Mouse (Mus musculus): ENCODE data around the gene Clcn3.

The Clcn3 gene

DNA sequence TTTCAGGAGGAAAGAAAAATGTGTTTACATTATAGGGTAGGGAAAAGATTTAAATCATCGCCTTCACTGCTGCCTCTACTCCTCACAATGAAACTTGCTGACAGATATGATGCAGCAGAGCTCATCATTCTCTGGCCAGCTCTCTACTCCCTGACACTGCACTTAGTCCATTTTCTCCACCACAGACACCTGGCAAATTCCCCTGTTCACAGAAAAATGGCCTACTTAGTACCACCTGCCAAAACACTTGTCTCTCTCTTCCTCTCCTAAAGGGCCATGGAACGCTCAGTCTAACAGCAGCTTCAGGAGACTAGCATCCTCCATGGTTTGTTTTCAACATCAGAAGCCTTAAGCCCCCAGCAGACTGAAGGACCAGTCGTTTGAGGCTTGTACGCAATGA lies 31.8 kb downstream of the Clcn3 start:
- DNase-seq: no peak

- DNase-seq: no peak
These were observed 33.2 kb downstream of the Clcn3 start for GRCm38 (mm10) chr8:60949859-60950258.

GRCm38 (mm10) chr8:60947503-60947902 lies 35.6 kb downstream of the Clcn3 start:
- DNase-seq: no peak

- DNase-seq: peak; percentile 23 to 27
These were observed 40.2 kb downstream of the Clcn3 start for GRCm38 (mm10) chr8:60942867-60943266.

DNA sequence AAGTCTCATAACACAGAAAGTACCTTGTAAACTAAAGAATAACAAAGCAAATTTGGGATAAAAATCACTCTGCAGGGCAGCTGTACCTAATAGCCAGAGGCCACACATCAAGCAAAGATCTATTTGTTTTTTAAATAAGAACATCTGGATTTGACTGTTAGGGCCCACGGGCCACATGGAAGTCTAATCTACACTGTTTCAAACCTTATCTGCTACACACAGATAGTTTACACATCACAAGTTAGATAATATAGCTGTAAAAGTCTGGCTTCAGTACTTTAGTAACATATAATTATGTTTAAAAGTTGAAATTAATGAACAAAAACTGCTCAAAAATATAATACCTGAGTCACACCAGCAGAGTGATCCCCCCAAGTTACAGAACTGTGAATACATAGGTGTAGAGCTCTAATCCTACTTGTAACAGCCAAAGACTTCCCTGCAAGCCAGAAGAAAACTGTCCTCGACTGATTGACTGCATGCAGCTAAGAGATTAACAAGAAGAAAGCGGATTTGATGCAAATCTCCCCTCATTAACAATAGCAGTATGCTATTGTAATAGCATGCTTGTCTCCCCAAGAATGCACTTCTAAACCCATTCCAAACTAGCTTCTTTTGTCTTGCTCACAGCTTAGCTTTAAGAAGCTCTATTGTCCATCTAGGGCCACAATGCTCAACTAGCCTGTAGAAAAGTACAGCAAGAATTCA lies 44.2 kb downstream of the Clcn3 start:
- DNase-seq: no peak

- DNase-seq: peak in 1 of 2 experiments; percentile 9
These were observed 49.5 kb downstream of the Clcn3 start for GRCm38 (mm10) chr8:60933617-60934016.

GRCm38 (mm10) chr8:60920176-60920575 lies 62.9 kb downstream of the Clcn3 start:
- DNase-seq: no peak

- DNase-seq: no peak
These were observed 64.0 kb downstream of the Clcn3 start for GRCm38 (mm10) chr8:60919069-60919468.

- DNase-seq: no peak
These were observed 70.5 kb downstream of the Clcn3 start for GRCm38 (mm10) chr8:60912554-60912953.

GRCm38 (mm10) chr8:60912081-60912480 lies 71.0 kb downstream of the Clcn3 start:
- no peak for DNase-seq

DNA sequence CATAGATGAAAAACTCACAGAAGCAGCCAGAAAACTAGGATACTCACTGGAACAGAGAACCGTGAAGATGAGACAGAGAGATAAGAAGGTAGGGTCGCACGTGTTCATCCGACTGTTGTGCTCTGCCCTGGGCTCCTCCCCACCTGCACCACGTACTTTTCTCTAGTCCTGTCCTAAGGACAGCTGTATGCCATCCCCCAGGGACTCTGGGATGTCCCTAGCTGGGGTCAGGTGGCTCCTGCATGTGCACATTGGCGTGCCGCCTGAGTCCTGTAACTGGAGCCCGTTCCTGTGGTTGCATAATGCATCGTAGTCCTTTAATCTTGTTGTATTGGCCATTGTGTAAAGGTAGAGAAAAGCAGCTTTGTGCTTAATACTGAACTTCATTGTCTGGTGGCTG lies 83.0 kb downstream of the Clcn3 start:
- no peak for DNase-seq

GRCm38 (mm10) chr8:60895878-60896277 lies 87.2 kb downstream of the Clcn3 start:
- DNase-seq: no peak

GRCm38 (mm10) chr8:60891757-60892156 lies 91.3 kb downstream of the Clcn3 start:
- DNase-seq: no peak

DNA sequence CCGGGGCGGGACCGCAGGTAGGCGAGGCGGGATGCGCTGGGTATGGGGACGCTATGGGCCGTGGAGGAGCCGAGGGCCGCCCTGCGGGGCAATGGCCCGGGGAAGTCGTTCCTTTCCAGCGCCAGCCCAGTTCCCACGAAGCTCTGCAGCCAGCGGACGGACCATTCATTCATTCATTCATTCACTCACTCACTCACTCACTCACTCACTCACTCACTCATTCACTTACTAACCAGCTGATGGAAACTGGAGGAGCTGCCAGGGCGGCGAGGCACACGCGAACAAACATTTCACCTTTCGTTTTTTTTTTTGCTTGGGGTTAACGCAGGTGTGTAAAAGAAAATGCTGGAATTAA lies 92.6 kb downstream of the Clcn3 start:
- DNase-seq: no peak

DNA sequence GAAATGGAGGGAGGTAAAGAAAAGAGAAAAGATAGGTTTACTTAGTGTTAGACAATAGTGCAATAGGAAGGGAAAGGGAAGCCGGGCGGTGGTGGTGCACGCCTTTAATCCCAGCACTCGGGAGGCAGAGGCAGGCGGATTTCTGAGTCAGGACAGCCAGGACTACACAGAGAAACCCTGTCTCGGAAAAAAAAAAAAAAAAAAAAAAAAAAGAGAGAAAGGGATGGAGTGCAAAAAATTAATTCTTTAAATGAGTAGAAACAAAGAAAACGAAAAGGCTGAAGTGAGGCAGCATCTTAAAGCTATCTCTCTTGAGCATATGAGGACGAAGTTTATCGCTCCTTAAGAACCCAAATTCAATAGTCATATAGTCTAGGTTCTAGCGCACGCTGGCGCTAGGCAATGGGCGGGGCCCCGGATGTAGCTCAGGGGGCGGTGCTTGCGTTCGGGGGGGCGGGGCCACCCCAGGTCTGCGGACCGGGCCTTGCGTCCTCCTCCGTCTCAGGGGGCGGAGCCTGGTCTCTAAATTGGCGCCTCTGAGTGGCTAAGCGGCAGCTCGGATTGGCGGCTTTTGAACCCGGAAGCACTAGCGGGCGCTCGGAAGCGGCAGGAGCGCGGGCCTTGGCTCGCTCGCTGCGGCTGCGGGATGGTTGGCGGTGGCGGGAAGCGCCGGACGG lies 93.1 kb downstream of the Clcn3 start, which contains the start of gene Hpf1:
Hpf1 (plus strand) TSS at position 576 of the 677 bp plus-strand sequence.
- DNase-seq: peak; percentile 92 to 94

GRCm38 (mm10) chr8:60889131-60889842 lies 93.8 kb downstream of the Clcn3 start:
- DNase-seq: no peak

GRCm38 (mm10) chr8:60886736-60887135 lies 96.4 kb downstream of the Clcn3 start:
- no peak for DNase-seq

DNA sequence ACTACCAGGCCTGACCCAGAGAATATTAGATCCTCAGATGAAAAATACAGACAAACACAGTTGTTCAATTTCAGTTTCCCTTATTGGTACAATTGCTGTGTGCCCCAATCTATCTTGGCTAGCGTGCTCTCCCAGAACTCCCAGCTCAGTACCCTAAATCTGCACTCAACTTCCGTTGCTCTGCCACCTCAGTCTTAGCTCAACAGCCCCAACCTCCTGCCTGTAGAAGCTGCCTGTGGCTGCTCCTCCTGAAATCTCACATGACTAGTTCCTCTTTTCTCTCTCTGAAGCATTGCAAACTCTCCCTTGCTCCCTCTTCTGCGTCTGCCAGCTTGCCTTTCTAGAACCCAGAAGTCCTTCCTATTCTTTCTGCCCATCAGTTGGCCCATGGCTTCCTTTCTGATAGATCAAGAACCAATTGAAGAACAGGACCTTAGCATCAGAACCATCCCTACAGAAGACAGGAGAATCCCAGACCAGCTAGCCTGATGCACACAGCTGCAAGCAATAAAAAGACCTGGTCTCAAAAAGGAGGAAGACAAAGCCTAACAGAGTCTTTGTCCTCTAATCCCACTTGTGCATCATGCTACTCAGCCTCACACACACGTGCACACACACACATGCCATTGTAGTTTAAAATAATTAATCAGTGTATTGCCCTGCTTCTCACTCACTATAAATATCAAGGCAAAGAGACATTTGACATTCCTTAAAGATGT lies 99.5 kb downstream of the Clcn3 start:
- peak; percentile 30 to 33 for DNase-seq

DNA sequence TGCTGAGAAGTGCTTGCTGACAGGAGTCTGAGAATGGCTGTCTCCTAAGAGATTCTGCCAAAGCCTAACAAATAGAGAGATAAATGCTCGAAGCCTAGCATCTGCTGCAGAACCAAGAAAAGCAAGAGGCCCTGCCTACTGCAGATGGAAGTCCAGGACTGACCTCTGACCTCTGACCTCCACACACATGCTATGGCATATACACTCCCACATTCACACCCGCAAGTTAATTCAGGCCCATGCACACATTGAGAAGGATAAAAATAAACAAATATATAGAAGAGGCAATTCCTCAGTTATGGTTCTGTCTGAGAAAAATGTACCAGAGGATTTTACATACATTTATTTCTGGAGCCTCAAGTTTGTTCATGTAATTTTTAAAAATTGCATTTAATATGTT lies 104.5 kb downstream of the Clcn3 start:
- no peak for DNase-seq

DNA sequence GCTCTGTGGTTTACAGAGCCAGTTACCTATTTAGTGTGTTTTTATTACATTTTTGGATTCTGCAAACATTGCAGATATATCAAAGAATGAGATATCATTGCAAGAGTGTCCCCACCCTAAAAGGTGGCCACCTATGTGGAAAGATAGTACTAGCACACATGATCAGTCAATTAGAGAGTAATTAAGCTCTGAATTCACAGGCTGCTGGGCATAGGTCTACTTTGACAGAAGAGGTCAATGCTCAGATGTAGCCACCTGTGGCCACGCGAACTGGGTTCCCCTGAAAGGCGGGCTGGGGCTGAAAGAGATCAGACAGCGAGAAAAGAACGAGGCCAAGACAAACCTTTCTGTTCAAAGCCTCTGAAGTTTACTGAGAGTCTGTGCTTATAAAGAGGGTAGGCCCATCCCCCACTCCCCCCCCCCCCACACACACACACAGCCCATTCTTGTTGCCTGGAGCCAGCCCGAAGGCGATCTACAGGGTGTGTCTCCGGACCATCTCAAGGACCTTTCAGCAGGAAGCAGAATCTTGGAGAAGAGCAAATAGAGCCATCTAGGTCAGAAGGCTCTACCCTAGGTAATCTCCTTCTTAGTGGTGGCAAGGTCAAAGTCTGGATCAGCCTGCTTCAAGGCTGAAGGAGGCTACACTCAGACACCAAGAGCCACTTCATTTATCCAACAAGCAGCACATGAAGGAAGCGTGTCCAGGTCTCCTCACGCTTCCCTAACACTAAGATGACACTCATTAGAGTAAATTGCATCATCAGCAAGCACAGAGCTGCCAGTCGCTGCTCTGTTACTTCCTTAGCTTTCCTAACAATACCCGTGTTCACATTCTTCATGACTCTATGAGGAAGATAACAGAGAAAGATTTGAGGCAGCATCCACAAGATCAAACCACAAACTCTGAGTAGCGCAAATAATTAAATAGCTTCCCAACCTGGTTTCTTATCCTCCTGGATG lies 112.6 kb downstream of the Clcn3 start:
- no peak for DNase-seq

GRCm38 (mm10) chr8:60869761-60870160 lies 113.3 kb downstream of the Clcn3 start:
- no peak for DNase-seq

All from B cell, adult 2 months (primary cell).